Mouse (Mus musculus): ENCODE data around the gene Dst. TPM values are rescaled to one million over a fixed set of nuclear protein-coding genes. Genes with fewer than 3 reads are reported as not detected.

The Dst gene
- polyA plus RNA-seq, 1 experiment from 2014 or later = 44.3 TPM

- no peaks in the 10 kb centered on the region for H3K27me3 ChIP-seq (ENCODE audit: control insufficient read depth, insufficient read depth, low read length)
- H3K36me3 ChIP-seq (ENCODE audit: control insufficient read depth, insufficient read depth, low read length) = no peaks in the 10 kb centered on the region
- H3K9ac ChIP-seq (ENCODE audit: low read depth, low read length) = no peak overlapping the region
- 16% methylated on average over 8 of the region's 8 CpGs for WGBS
- no peak for ATAC-seq (ENCODE audit: low FRiP score, low TSS enrichment)
- H3K27ac ChIP-seq (ENCODE audit: low read depth, low read length) = no peak overlapping the region
- H3K4me1 ChIP-seq (ENCODE audit: control insufficient read depth, insufficient read depth, low read length) = peaks cover 26% of the 10 kb centered on the region
- H3K9me3 ChIP-seq (ENCODE audit: control insufficient read depth, low read length) = 0 out of 2 replicates have a peak, but pooled peaks cover 2% of the 10 kb centered on the region
- H3K4me3 ChIP-seq (ENCODE audit: low read length) = no peak overlapping the region
- H3K4me2 ChIP-seq (replicated peaks; ENCODE audit: low read depth, low read length) = no peak overlapping the region
Observed at GRCm38 (mm10) chr1:34104846-34105245, 196.8 kb downstream of the Dst start.

GRCm38 (mm10) chr1:34106606-34107005 lies 198.6 kb downstream of the Dst start:
- peaks cover 28% of the 10 kb centered on the region for H3K4me1 ChIP-seq (ENCODE audit: control insufficient read depth, insufficient read depth, low read length)
- no peaks in the 10 kb centered on the region for H3K27me3 ChIP-seq (ENCODE audit: control insufficient read depth, insufficient read depth, low read length)
- no peak overlapping the region for H3K9ac ChIP-seq (ENCODE audit: low read depth, low read length)
- H3K27ac ChIP-seq (ENCODE audit: low read depth, low read length) = no peak overlapping the region
- H3K9me3 ChIP-seq (ENCODE audit: control insufficient read depth, low read length) = 0 out of 2 replicates have a peak, but pooled peaks cover 2% of the 10 kb centered on the region
- no peak overlapping the region for H3K4me3 ChIP-seq (ENCODE audit: low read length)
- peak; percentile 5; the same call in 1 of the 2 replicates for ATAC-seq (ENCODE audit: low FRiP score, low TSS enrichment)
- 12% methylated on average over 8 of the region's 8 CpGs for WGBS
- H3K4me2 ChIP-seq (replicated peaks; ENCODE audit: low read depth, low read length) = no peak overlapping the region
- H3K36me3 ChIP-seq (ENCODE audit: control insufficient read depth, insufficient read depth, low read length) = no peaks in the 10 kb centered on the region

- H3K4me3 ChIP-seq (ENCODE audit: low read length) = no peak overlapping the region
- H3K36me3 ChIP-seq (ENCODE audit: control insufficient read depth, insufficient read depth, low read length) = no peaks in the 10 kb centered on the region
- no peak overlapping the region for H3K4me2 ChIP-seq (replicated peaks; ENCODE audit: low read depth, low read length)
- H3K27me3 ChIP-seq (ENCODE audit: control insufficient read depth, insufficient read depth, low read length) = no peaks in the 10 kb centered on the region
- 0 out of 2 replicates have a peak, but pooled peaks cover 2% of the 10 kb centered on the region for H3K9me3 ChIP-seq (ENCODE audit: control insufficient read depth, low read length)
- H3K27ac ChIP-seq (ENCODE audit: low read depth, low read length) = no peak overlapping the region
- 40% methylated on average over 8 of the region's 8 CpGs for WGBS
- no peak overlapping the region for H3K9ac ChIP-seq (ENCODE audit: low read depth, low read length)
- peaks cover 28% of the 10 kb centered on the region for H3K4me1 ChIP-seq (ENCODE audit: control insufficient read depth, insufficient read depth, low read length)
- no peak for ATAC-seq (ENCODE audit: low FRiP score, low TSS enrichment)
Observed at GRCm38 (mm10) chr1:34107076-34107475, 199.1 kb downstream of the Dst start.

GRCm38 (mm10) chr1:34109599-34110210 lies 201.7 kb downstream of the Dst start:
- H3K4me1 ChIP-seq (ENCODE audit: control insufficient read depth, insufficient read depth, low read length) = peaks cover 17% of the 10 kb centered on the region; the same call in 1 of the 2 replicates
- no peak overlapping the region for H3K4me2 ChIP-seq (replicated peaks; ENCODE audit: low read depth, low read length)
- H3K27ac ChIP-seq (ENCODE audit: low read depth, low read length) = no peak overlapping the region
- 68% methylated on average over 6 of the region's 6 CpGs for WGBS
- no peak overlapping the region for H3K9ac ChIP-seq (ENCODE audit: low read depth, low read length)
- H3K36me3 ChIP-seq (ENCODE audit: control insufficient read depth, insufficient read depth, low read length) = no peaks in the 10 kb centered on the region
- no peaks in the 10 kb centered on the region for H3K9me3 ChIP-seq (ENCODE audit: control insufficient read depth, low read length)
- no peak for ATAC-seq (ENCODE audit: low FRiP score, low TSS enrichment)
- H3K4me3 ChIP-seq (ENCODE audit: low read length) = no peak overlapping the region
- H3K27me3 ChIP-seq (ENCODE audit: control insufficient read depth, insufficient read depth, low read length) = no peaks in the 10 kb centered on the region

GRCm38 (mm10) chr1:34110862-34111261 lies 202.8 kb downstream of the Dst start:
- 57% methylated on average over 2 of the region's 2 CpGs for WGBS
- H3K4me2 ChIP-seq (replicated peaks; ENCODE audit: low read depth, low read length) = no peak overlapping the region
- H3K9me3 ChIP-seq (ENCODE audit: control insufficient read depth, low read length) = no peaks in the 10 kb centered on the region
- H3K4me1 ChIP-seq (ENCODE audit: control insufficient read depth, insufficient read depth, low read length) = peaks cover 9% of the 10 kb centered on the region; the same call in 1 of the 2 replicates
- no peak overlapping the region for H3K27ac ChIP-seq (ENCODE audit: low read depth, low read length)
- H3K9ac ChIP-seq (ENCODE audit: low read depth, low read length) = no peak overlapping the region
- no peaks in the 10 kb centered on the region for H3K27me3 ChIP-seq (ENCODE audit: control insufficient read depth, insufficient read depth, low read length)
- ATAC-seq (ENCODE audit: low FRiP score, low TSS enrichment) = no peak
- H3K36me3 ChIP-seq (ENCODE audit: control insufficient read depth, insufficient read depth, low read length) = no peaks in the 10 kb centered on the region
- no peak overlapping the region for H3K4me3 ChIP-seq (ENCODE audit: low read length)

GRCm38 (mm10) chr1:34111954-34112353 lies 203.9 kb downstream of the Dst start:
- WGBS = 93% methylated on average over 2 of the region's 2 CpGs
- ATAC-seq (ENCODE audit: low FRiP score, low TSS enrichment) = no peak
- no peak overlapping the region for H3K4me2 ChIP-seq (replicated peaks; ENCODE audit: low read depth, low read length)
- H3K36me3 ChIP-seq (ENCODE audit: control insufficient read depth, insufficient read depth, low read length) = no peaks in the 10 kb centered on the region
- H3K27me3 ChIP-seq (ENCODE audit: control insufficient read depth, insufficient read depth, low read length) = no peaks in the 10 kb centered on the region
- no peaks in the 10 kb centered on the region for H3K9me3 ChIP-seq (ENCODE audit: control insufficient read depth, low read length)
- H3K4me3 ChIP-seq (ENCODE audit: low read length) = no peak overlapping the region
- H3K4me1 ChIP-seq (ENCODE audit: control insufficient read depth, insufficient read depth, low read length) = peaks cover 4% of the 10 kb centered on the region; the same call in 1 of the 2 replicates
- no peak overlapping the region for H3K9ac ChIP-seq (ENCODE audit: low read depth, low read length)
- H3K27ac ChIP-seq (ENCODE audit: low read depth, low read length) = no peak overlapping the region

GRCm38 (mm10) chr1:34116444-34116843 lies 208.4 kb downstream of the Dst start:
- no peaks in the 10 kb centered on the region for H3K36me3 ChIP-seq (ENCODE audit: control insufficient read depth, insufficient read depth, low read length)
- ATAC-seq (ENCODE audit: low FRiP score, low TSS enrichment) = no peak
- H3K9me3 ChIP-seq (ENCODE audit: control insufficient read depth, low read length) = no peaks in the 10 kb centered on the region
- H3K9ac ChIP-seq (ENCODE audit: low read depth, low read length) = no peak overlapping the region
- no peak overlapping the region for H3K27ac ChIP-seq (ENCODE audit: low read depth, low read length)
- no peak overlapping the region for H3K4me3 ChIP-seq (ENCODE audit: low read length)
- 80% methylated on average over 11 of the region's 11 CpGs for WGBS
- H3K4me2 ChIP-seq (replicated peaks; ENCODE audit: low read depth, low read length) = no peak overlapping the region
- H3K4me1 ChIP-seq (ENCODE audit: control insufficient read depth, insufficient read depth, low read length) = peaks cover 9% of the 10 kb centered on the region; the same call in 1 of the 2 replicates
- no peaks in the 10 kb centered on the region for H3K27me3 ChIP-seq (ENCODE audit: control insufficient read depth, insufficient read depth, low read length)

GRCm38 (mm10) chr1:34117056-34117455 lies 209.0 kb downstream of the Dst start:
- Histone ChIP-seq H3K4me3 (ENCODE audit: low read length) (no peak overlapping the region), H3K36me3 (ENCODE audit: control insufficient read depth, insufficient read depth, low read length) (no peaks in the 10 kb centered on the region), H3K9ac (ENCODE audit: low read depth, low read length) (no peak overlapping the region), H3K9me3 (ENCODE audit: control insufficient read depth, low read length) (no peaks in the 10 kb centered on the region), H3K4me1 (ENCODE audit: control insufficient read depth, insufficient read depth, low read length) (peaks cover 14% of the 10 kb centered on the region; the same call in 1 of the 2 replicates), H3K4me2 (replicated peaks; ENCODE audit: low read depth, low read length) (no peak overlapping the region), H3K27me3 (ENCODE audit: control insufficient read depth, insufficient read depth, low read length) (no peaks in the 10 kb centered on the region), H3K27ac (ENCODE audit: low read depth, low read length) (no peak overlapping the region)
- 87% methylated on average over 9 of the region's 9 CpGs for WGBS
- no peak for ATAC-seq (ENCODE audit: low FRiP score, low TSS enrichment)

- 42% methylated on average over 3 of the region's 3 CpGs for WGBS
Observed at GRCm38 (mm10) chr1:34117709-34118108, 209.7 kb downstream of the Dst start.

More at GRCm38 (mm10) chr1:34117709-34118108, 209.7 kb downstream of the Dst start:
- ATAC-seq (ENCODE audit: low FRiP score, low TSS enrichment) = no peak
- Histone ChIP-seq H3K36me3 (ENCODE audit: control insufficient read depth, insufficient read depth, low read length) (no peaks in the 10 kb centered on the region), H3K27me3 (ENCODE audit: control insufficient read depth, insufficient read depth, low read length) (no peaks in the 10 kb centered on the region), H3K27ac (ENCODE audit: low read depth, low read length) (no peak overlapping the region), H3K9me3 (ENCODE audit: control insufficient read depth, low read length) (no peaks in the 10 kb centered on the region), H3K4me3 (ENCODE audit: low read length) (no peak overlapping the region), H3K4me1 (ENCODE audit: control insufficient read depth, insufficient read depth, low read length) (peaks cover 16% of the 10 kb centered on the region; the same call in 1 of the 2 replicates), H3K9ac (ENCODE audit: low read depth, low read length) (no peak overlapping the region), H3K4me2 (replicated peaks; ENCODE audit: low read depth, low read length) (no peak overlapping the region)
